Comparison of ENCODE assay signal across 8 mouse cellular contexts in genomic region chr9:49757582-49757981, GRCm38 (mm10). TPM values are rescaled to one million over a fixed set of nuclear protein-coding genes. Genes with fewer than 3 reads are reported as not detected.
DNase-seq lines count a peak whose midpoint lies in the region; ATAC-seq and TF ChIP-seq lines count a peak whose summit lies in the region.

No protein-coding gene starts in this region.

- 55% methylated on average over 4 of the region's 4 CpGs for WGBS in lung, embryonic 14.5 days
- 43% methylated on average over 4 of the region's 4 CpGs for WGBS in hindbrain, embryonic 15.5 days

- H3K27me3 ChIP-seq in lung, embryonic 14.5 days (ENCODE audit: insufficient read depth, low read length) = no peaks in the 10 kb centered on the region
- no peaks in the 10 kb centered on the region for H3K27me3 ChIP-seq in hindbrain, embryonic 15.5 days

- no peaks in the 10 kb centered on the region for H3K9me3 ChIP-seq in lung, embryonic 14.5 days (ENCODE audit: low read depth, low read length)
- no peaks in the 10 kb centered on the region for H3K9me3 ChIP-seq in hindbrain, embryonic 15.5 days

- H3K4me2 ChIP-seq in lung, embryonic 14.5 days = peak overlapping the region; percentile 40; the same call in 1 of the 2 replicates
- peak overlapping the region; percentile 24 for H3K4me2 ChIP-seq in hindbrain, embryonic 15.5 days

- H3K27ac ChIP-seq in lung, embryonic 14.5 days (ENCODE audit: low read depth) = peak overlapping the region; percentile 52; the same call in 1 of the 2 replicates
- H3K27ac ChIP-seq in hindbrain, embryonic 15.5 days (replicated peaks) = peak overlapping the region; percentile 75

- H3K9ac ChIP-seq in lung, embryonic 14.5 days = no peak overlapping the region
- H3K9ac ChIP-seq in hindbrain, embryonic 15.5 days = no peak overlapping the region

- H3K4me3 ChIP-seq in lung, embryonic 14.5 days (ENCODE audit: low read depth, low read length) = no peak overlapping the region
- no peak overlapping the region for H3K4me3 ChIP-seq in hindbrain, embryonic 15.5 days

- H3K36me3 ChIP-seq in lung, embryonic 14.5 days (ENCODE audit: insufficient read depth) = no peaks in the 10 kb centered on the region
- no peaks in the 10 kb centered on the region for H3K36me3 ChIP-seq in hindbrain, embryonic 15.5 days

- TF ChIP-seq CTCF in lung, embryonic 14.5 days (IDR thresholded peaks at IDR 0.05; ENCODE audit: low read depth) = 0 out of 2 replicates have a peak, but pooled peaks have one; percentile 6

- 0 out of 2 replicates have a peak, but pooled peaks have one; percentile 18 for ATAC-seq in cerebellum, adult (ENCODE audit: insufficient number of reproducible peaks, low FRiP score, low TSS enrichment)
- no peak for ATAC-seq in lung, embryonic 14.5 days (ENCODE audit: insufficient read depth)
- no peak for ATAC-seq in hindbrain, embryonic 15.5 days (ENCODE audit: low FRiP score, low read depth)
- no peak for ATAC-seq in erythroid progenitor cell, adult 5-6 weeks (replicated peaks; ENCODE audit: low FRiP score, poor library complexity, severe bottlenecking)
- no peak for ATAC-seq in megakaryocyte progenitor cell, adult 5-6 weeks (replicated peaks; ENCODE audit: poor library complexity)

- no peaks in the 10 kb centered on the region for H3K4me1 ChIP-seq in lung, embryonic 14.5 days (ENCODE audit: insufficient read depth)
- peaks cover 65% of the 10 kb centered on the region for H3K4me1 ChIP-seq in hindbrain, embryonic 15.5 days (replicated peaks)

- DNase-seq in cerebellum, adult 8-10 months = no peak
- no peak for DNase-seq in lung, embryonic 14.5 days
- no peak for DNase-seq in lung, postnatal 4 days
- DNase-seq in retina, postnatal 1 day = peak; percentile 69

RNA-seq across cellular contexts. Expression of gene Ncam1, which starts 41.1 kb away (rescaled TPM):
- 19.6 and 21.9 TPM in 2 replicates for polyA plus RNA-seq in lung, embryonic 14.5 days (2014; fragmentation: Nextera tagmentation; extraction: Ambion mirVana)
- polyA plus RNA-seq in hindbrain, embryonic 15.5 days (2015; fragmentation: Nextera tagmentation; extraction: Ambion mirVana) = 442 and 493 TPM in 2 replicates
- total RNA-seq in erythroid progenitor cell, adult 5-6 weeks (2015; ENCODE audit: low replicate concordance) = 7.6 and 8.0 TPM in 2 replicates
- total RNA-seq in erythroid progenitor cell, adult 5-6 weeks (2017; ENCODE audit: low replicate concordance) = 1.9 and 2.4 TPM in 2 replicates
- 24.5 and 27.4 TPM in 2 replicates for total RNA-seq in megakaryocyte progenitor cell, adult 5-6 weeks (2015)
- total RNA-seq in megakaryocyte progenitor cell, adult 5-6 weeks (2017) = 16.4 and 16.5 TPM in 2 replicates
